Comparison of ENCODE assay signal across 35 mouse cellular contexts in genomic region chr17:85926044-85926443, GRCm38 (mm10).
"Had no signal": no experiment of that assay in that cellular context is flagged by ENCODE, and none has a peak within 500 bp of the region (broad histone marks: within the 10 kb centered on the region; RNA-seq: fewer than 3 reads in every experiment).

No protein-coding gene starts in this region.

- H3K36me3 ChIP-seq: heart, embryonic 12.5 days; heart, embryonic 13.5 days; heart, embryonic 15.5 days; hindbrain, embryonic 10.5 days; hindbrain, embryonic 12.5 days; hindbrain, embryonic 13.5 days; hindbrain, embryonic 15.5 days; intestine, embryonic 15.5 days; kidney, embryonic 15.5 days had no signal

- H3K27ac ChIP-seq: heart, embryonic 13.5 days; heart, embryonic 15.5 days; hindbrain, embryonic 10.5 days; hindbrain, embryonic 12.5 days; hindbrain, embryonic 13.5 days; hindbrain, embryonic 14.5 days; hindbrain, embryonic 15.5 days; hindbrain, postnatal 0 days; intestine, embryonic 15.5 days; kidney, embryonic 15.5 days; kidney, postnatal 0 days; layer of hippocampus, adult 2 months; left cerebral cortex, adult 2 months had no signal

- H3K4me3 ChIP-seq: heart, embryonic 12.5 days; heart, embryonic 13.5 days; heart, embryonic 15.5 days; hindbrain, embryonic 10.5 days; hindbrain, embryonic 12.5 days; hindbrain, embryonic 13.5 days; hindbrain, embryonic 15.5 days; intestine, embryonic 15.5 days; kidney, embryonic 15.5 days; layer of hippocampus, adult 2 months; left cerebral cortex, adult 2 months had no signal

- H3K27me3 ChIP-seq: hindbrain, embryonic 15.5 days; intestine, embryonic 15.5 days had no signal

- H3K4me2 ChIP-seq: heart, embryonic 11.5 days; heart, embryonic 12.5 days; heart, embryonic 13.5 days; heart, embryonic 15.5 days; hindbrain, embryonic 12.5 days; hindbrain, embryonic 13.5 days; hindbrain, embryonic 14.5 days; hindbrain, embryonic 15.5 days; intestine, embryonic 15.5 days; kidney, embryonic 15.5 days had no signal

- H3K4me1 ChIP-seq: hindbrain, embryonic 15.5 days had no signal

- H3K9me3 ChIP-seq: heart, embryonic 12.5 days; heart, embryonic 13.5 days; heart, embryonic 15.5 days; hindbrain, embryonic 10.5 days; hindbrain, embryonic 12.5 days; hindbrain, embryonic 13.5 days; hindbrain, embryonic 15.5 days; intestine, embryonic 15.5 days; kidney, embryonic 15.5 days had no signal

- ATAC-seq: hindbrain, embryonic 16.5 days; hindbrain, postnatal 0 days; inflammation-experienced regulatory T-cells, adult 6 months; intestine, embryonic 15.5 days; intestine, embryonic 16.5 days; intestine, postnatal 0 days had no signal

- H3K9ac ChIP-seq: heart, embryonic 12.5 days; heart, embryonic 13.5 days; heart, embryonic 15.5 days; hindbrain, embryonic 12.5 days; hindbrain, embryonic 13.5 days; hindbrain, embryonic 14.5 days; hindbrain, embryonic 15.5 days; intestine, embryonic 15.5 days; kidney, embryonic 15.5 days had no signal

- DNase-seq: heart, postnatal 10 days; heart, postnatal 14 days; heart, postnatal 36 days; heart, postnatal 4 days; kidney, adult 11 months; kidney, adult 18-20 months; kidney, adult 2 months; kidney, adult 8-10 months; kidney, adult 9 months; kidney, postnatal 10 days; kidney, postnatal 14 days; kidney, postnatal 25 days; kidney, postnatal 36 days; kidney, postnatal 4 days; layer of hippocampus, adult 9-11 months; layer of hippocampus, postnatal 36 days had no signal
